Mouse (Mus musculus): ENCODE measurements around the gene Frrs1l.

The Frrs1l gene

GRCm38 (mm10) chr4:56914338-56914737, 75.9 kb downstream of the Frrs1l start:
- DNase-seq (ENCODE audit: inconsistent ontology term): no peak

- DNase-seq (ENCODE audit: inconsistent ontology term): no peak
Observed at GRCm38 (mm10) chr4:56912382-56913001, 77.7 kb downstream of the Frrs1l start.

GRCm38 (mm10) chr4:56909568-56909967, 80.6 kb downstream of the Frrs1l start:
- no peak for DNase-seq (ENCODE audit: inconsistent ontology term)

GRCm38 (mm10) chr4:56907671-56908070, 82.5 kb downstream of the Frrs1l start:
- no peak for DNase-seq (ENCODE audit: inconsistent ontology term)
